Mouse (Mus musculus): ENCODE results near the gene Zfp36l2.
A peak's percentile ranks its signal among the peaks of the same experiment; 100 is the strongest.

Gene Zfp36l2

GRCm38 (mm10) chr17:84152206-84152975 lies 35.4 kb downstream of the Zfp36l2 start:
- peak in 1 of 2 experiments; percentile 29 for DNase-seq (ENCODE audit: low spot score in 2 of 2)

- DNase-seq (ENCODE audit: low spot score in 2 of 2) = peak in 1 of 2 experiments; percentile 17
Observed at GRCm38 (mm10) chr17:84151306-84151705, 36.4 kb downstream of the Zfp36l2 start.

GRCm38 (mm10) chr17:84150291-84150690 lies 37.5 kb downstream of the Zfp36l2 start:
- peak in 1 of 2 experiments; percentile 10 for DNase-seq (ENCODE audit: low spot score in 2 of 2)

GRCm38 (mm10) chr17:84149566-84149965 lies 38.2 kb downstream of the Zfp36l2 start:
- peak in 1 of 2 experiments; percentile 12 for DNase-seq (ENCODE audit: low spot score in 2 of 2)

GRCm38 (mm10) chr17:84148499-84149484 lies 39.0 kb downstream of the Zfp36l2 start:
- DNase-seq (ENCODE audit: low spot score in 2 of 2) = peak; percentile 37 to 45

- DNase-seq (ENCODE audit: low spot score in 2 of 2) = peak; percentile 57
Observed at GRCm38 (mm10) chr17:84147183-84148108, 40.3 kb downstream of the Zfp36l2 start.

GRCm38 (mm10) chr17:84146458-84147182 lies 41.1 kb downstream of the Zfp36l2 start:
- DNase-seq (ENCODE audit: low spot score in 2 of 2) = peak in 1 of 2 experiments; percentile 49

GRCm38 (mm10) chr17:84145826-84146287 lies 41.9 kb downstream of the Zfp36l2 start:
- peak; percentile 69 to 72 for DNase-seq (ENCODE audit: low spot score in 2 of 2)

- peak in 1 of 2 experiments; percentile 34 for DNase-seq (ENCODE audit: low spot score in 2 of 2)
Observed at GRCm38 (mm10) chr17:84144762-84145599, 42.8 kb downstream of the Zfp36l2 start.

GRCm38 (mm10) chr17:84144130-84144529 lies 43.6 kb downstream of the Zfp36l2 start:
- no peak for DNase-seq (ENCODE audit: low spot score in 2 of 2)

- peak; percentile 46 to 50 for DNase-seq (ENCODE audit: low spot score in 2 of 2)
Observed at GRCm38 (mm10) chr17:84143219-84143844, 44.4 kb downstream of the Zfp36l2 start.

GRCm38 (mm10) chr17:84141691-84142090 lies 46.1 kb downstream of the Zfp36l2 start:
- peak in 1 of 2 experiments; percentile 15 for DNase-seq (ENCODE audit: low spot score in 2 of 2)

- peak in 1 of 2 experiments; percentile 20 for DNase-seq (ENCODE audit: low spot score in 2 of 2)
Observed at GRCm38 (mm10) chr17:84140822-84141507, 46.8 kb downstream of the Zfp36l2 start.

GRCm38 (mm10) chr17:84137393-84138171 lies 50.2 kb downstream of the Zfp36l2 start:
- no peak for DNase-seq (ENCODE audit: low spot score in 2 of 2)

GRCm38 (mm10) chr17:84136669-84137392 lies 50.9 kb downstream of the Zfp36l2 start:
- DNase-seq (ENCODE audit: low spot score in 2 of 2) = no peak

GRCm38 (mm10) chr17:84136217-84136616 lies 51.5 kb downstream of the Zfp36l2 start:
- no peak for DNase-seq (ENCODE audit: low spot score in 2 of 2)

- no peak for DNase-seq (ENCODE audit: low spot score in 2 of 2)
Observed at GRCm38 (mm10) chr17:84135243-84135642, 52.5 kb downstream of the Zfp36l2 start.
